Mouse (Mus musculus): Measurements from ENCODE around the gene Stra6. TPM values are rescaled to one million over a fixed set of nuclear protein-coding genes. Genes with fewer than 3 reads are reported as not detected.

Gene Stra6
- polyA plus RNA-seq, 1 experiment from 2014 or later = 0.48 TPM

GRCm38 (mm10) chr9:58095977-58096376, 32.4 kb downstream of the Stra6 start:
- no peak for ATAC-seq
- Histone ChIP-seq H3K36me3 (ENCODE audit: control insufficient read depth, insufficient read depth) (no peaks in the 10 kb centered on the region), H3K9me3 (ENCODE audit: control insufficient read depth) (no peaks in the 10 kb centered on the region), H3K27ac (ENCODE audit: low read depth, low read length) (no peak overlapping the region), H3K4me2 (replicated peaks; ENCODE audit: low read depth) (no peak overlapping the region), H3K4me3 (ENCODE audit: low read depth, low read length) (no peak overlapping the region), H3K9ac (ENCODE audit: low read depth, low read length) (no peak overlapping the region), H3K4me1 (replicated peaks; ENCODE audit: control insufficient read depth, insufficient read depth, low read length) (no peaks in the 10 kb centered on the region), H3K27me3 (replicated peaks; ENCODE audit: control insufficient read depth, insufficient read depth, low read length) (no peaks in the 10 kb centered on the region)
- TF ChIP-seq CTCF (IDR thresholded peaks at IDR 0.05; ENCODE audit: low read depth) = 0 out of 2 replicates have a peak, but pooled peaks have one; percentile 12
- WGBS = 64% methylated on average over 6 of the region's 6 CpGs

GRCm38 (mm10) chr9:58096629-58097301, 33.2 kb downstream of the Stra6 start:
- TF ChIP-seq CTCF (IDR thresholded peaks at IDR 0.05; ENCODE audit: low read depth) = no peak
- H3K36me3 ChIP-seq (ENCODE audit: control insufficient read depth, insufficient read depth) = no peaks in the 10 kb centered on the region
- WGBS = 72% methylated on average over 5 of the region's 5 CpGs
- H3K4me3 ChIP-seq (ENCODE audit: low read depth, low read length) = no peak overlapping the region
- no peaks in the 10 kb centered on the region for H3K27me3 ChIP-seq (replicated peaks; ENCODE audit: control insufficient read depth, insufficient read depth, low read length)
- no peak for ATAC-seq
- no peaks in the 10 kb centered on the region for H3K4me1 ChIP-seq (replicated peaks; ENCODE audit: control insufficient read depth, insufficient read depth, low read length)
- no peaks in the 10 kb centered on the region for H3K9me3 ChIP-seq (ENCODE audit: control insufficient read depth)
- no peak overlapping the region for H3K9ac ChIP-seq (ENCODE audit: low read depth, low read length)
- H3K4me2 ChIP-seq (replicated peaks; ENCODE audit: low read depth) = no peak overlapping the region
- H3K27ac ChIP-seq (ENCODE audit: low read depth, low read length) = no peak overlapping the region

DNA sequence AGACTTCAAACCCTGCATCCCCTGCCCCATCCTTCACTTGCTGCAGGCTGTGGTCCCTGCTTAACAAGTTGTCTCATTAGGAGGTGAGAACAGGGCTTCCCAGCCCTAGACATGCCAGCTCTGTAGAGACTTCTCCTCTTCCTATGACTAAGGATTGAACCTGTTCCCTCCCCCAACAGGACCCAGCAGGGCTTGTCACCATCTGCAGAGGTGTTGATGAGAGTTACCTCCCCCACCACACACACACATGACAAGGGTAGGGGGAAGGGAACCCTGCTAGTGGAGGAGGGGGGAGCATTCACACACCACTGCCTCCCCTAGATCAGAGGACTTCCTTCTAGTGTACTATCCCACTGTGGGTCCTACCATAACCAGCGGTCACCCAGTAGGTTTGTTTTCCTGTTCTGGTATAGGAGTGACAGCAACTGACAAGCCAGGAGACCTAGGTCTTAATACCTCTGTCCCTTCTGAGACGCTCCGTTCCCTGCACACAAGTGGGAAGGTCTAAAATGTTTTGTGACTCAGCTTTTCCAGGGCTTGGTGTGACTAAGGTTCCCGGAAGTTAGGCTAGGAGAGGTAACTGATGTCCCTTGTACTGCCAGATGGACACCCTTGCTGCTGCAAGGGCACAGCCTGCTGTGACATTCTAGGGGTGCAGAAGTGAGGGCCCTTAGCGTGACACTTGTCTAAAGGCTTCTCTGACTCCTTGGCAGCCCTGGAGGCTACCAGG, 36.4 kb downstream of the Stra6 start:
- H3K9me3 ChIP-seq (ENCODE audit: control insufficient read depth) = no peaks in the 10 kb centered on the region
- no peak for TF ChIP-seq CTCF (IDR thresholded peaks at IDR 0.05; ENCODE audit: low read depth)
- 77% methylated on average over 5 of the region's 5 CpGs for WGBS
- H3K36me3 ChIP-seq (ENCODE audit: control insufficient read depth, insufficient read depth) = no peaks in the 10 kb centered on the region
- no peaks in the 10 kb centered on the region for H3K27me3 ChIP-seq (replicated peaks; ENCODE audit: control insufficient read depth, insufficient read depth, low read length)
- no peak overlapping the region for H3K4me2 ChIP-seq (replicated peaks; ENCODE audit: low read depth)
- H3K9ac ChIP-seq (ENCODE audit: low read depth, low read length) = no peak overlapping the region
- no peak overlapping the region for H3K4me3 ChIP-seq (ENCODE audit: low read depth, low read length)
- ATAC-seq = no peak
- no peaks in the 10 kb centered on the region for H3K4me1 ChIP-seq (replicated peaks; ENCODE audit: control insufficient read depth, insufficient read depth, low read length)
- H3K27ac ChIP-seq (ENCODE audit: low read depth, low read length) = no peak overlapping the region

- Histone ChIP-seq H3K4me3 (ENCODE audit: low read depth, low read length) (no peak overlapping the region), H3K36me3 (ENCODE audit: control insufficient read depth, insufficient read depth) (no peaks in the 10 kb centered on the region), H3K9ac (ENCODE audit: low read depth, low read length) (no peak overlapping the region), H3K4me2 (replicated peaks; ENCODE audit: low read depth) (no peak overlapping the region), H3K27ac (ENCODE audit: low read depth, low read length) (no peak overlapping the region), H3K4me1 (replicated peaks; ENCODE audit: control insufficient read depth, insufficient read depth, low read length) (no peaks in the 10 kb centered on the region), H3K9me3 (ENCODE audit: control insufficient read depth) (no peaks in the 10 kb centered on the region), H3K27me3 (replicated peaks; ENCODE audit: control insufficient read depth, insufficient read depth, low read length) (no peaks in the 10 kb centered on the region)
- TF ChIP-seq CTCF (IDR thresholded peaks at IDR 0.05; ENCODE audit: low read depth) = no peak
- 71% methylated on average over 4 of the region's 4 CpGs for WGBS
- no peak for ATAC-seq
Measured at GRCm38 (mm10) chr9:58102013-58102412, 38.4 kb downstream of the Stra6 start.

DNA sequence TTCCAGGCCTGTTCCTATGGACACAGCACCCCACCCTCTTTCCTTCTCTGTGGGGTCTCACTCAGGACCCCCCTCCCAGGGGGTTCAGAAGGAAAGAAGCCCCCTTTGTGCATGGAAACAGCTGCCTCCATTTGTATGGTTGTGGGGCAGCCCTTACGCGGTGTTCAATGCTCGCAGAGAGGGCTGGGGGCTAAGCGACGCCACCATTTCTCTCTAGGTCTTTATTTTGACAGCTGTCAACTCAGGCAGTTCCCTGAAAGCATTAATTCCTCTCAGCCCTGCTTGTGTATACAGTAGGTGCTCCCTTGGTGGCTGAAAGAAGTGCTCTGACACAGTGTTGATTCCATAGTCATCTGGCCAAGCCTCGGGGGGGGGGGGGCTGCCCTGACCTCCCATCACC, 40.1 kb downstream of the Stra6 start:
- Histone ChIP-seq H3K27me3 (replicated peaks; ENCODE audit: control insufficient read depth, insufficient read depth, low read length) (no peaks in the 10 kb centered on the region), H3K4me1 (replicated peaks; ENCODE audit: control insufficient read depth, insufficient read depth, low read length) (no peaks in the 10 kb centered on the region), H3K4me3 (ENCODE audit: low read depth, low read length) (no peak overlapping the region), H3K36me3 (ENCODE audit: control insufficient read depth, insufficient read depth) (no peaks in the 10 kb centered on the region), H3K27ac (ENCODE audit: low read depth, low read length) (no peak overlapping the region), H3K9ac (ENCODE audit: low read depth, low read length) (no peak overlapping the region), H3K9me3 (ENCODE audit: control insufficient read depth) (no peaks in the 10 kb centered on the region), H3K4me2 (replicated peaks; ENCODE audit: low read depth) (no peak overlapping the region)
- WGBS = 79% methylated on average over 6 of the region's 6 CpGs
- ATAC-seq = no peak
- no peak for TF ChIP-seq CTCF (IDR thresholded peaks at IDR 0.05; ENCODE audit: low read depth)

GRCm38 (mm10) chr9:58105595-58106169, 42.1 kb downstream of the Stra6 start:
- Histone ChIP-seq H3K27me3 (replicated peaks; ENCODE audit: control insufficient read depth, insufficient read depth, low read length) (no peaks in the 10 kb centered on the region), H3K36me3 (ENCODE audit: control insufficient read depth, insufficient read depth) (no peaks in the 10 kb centered on the region), H3K27ac (ENCODE audit: low read depth, low read length) (no peak overlapping the region), H3K4me1 (replicated peaks; ENCODE audit: control insufficient read depth, insufficient read depth, low read length) (no peaks in the 10 kb centered on the region), H3K9me3 (ENCODE audit: control insufficient read depth) (no peaks in the 10 kb centered on the region), H3K9ac (ENCODE audit: low read depth, low read length) (no peak overlapping the region), H3K4me3 (ENCODE audit: low read depth, low read length) (no peak overlapping the region), H3K4me2 (replicated peaks; ENCODE audit: low read depth) (no peak overlapping the region)
- peak; percentile 16; the same call in 1 of the 2 replicates for ATAC-seq
- TF ChIP-seq CTCF (IDR thresholded peaks at IDR 0.05; ENCODE audit: low read depth) = no peak
- 44% methylated on average over 15 of the region's 15 CpGs for WGBS
